Mouse (Mus musculus) kidney, postnatal 0 days (tissue): ENCODE data around the gene Prkcz. TPM values are rescaled to one million over a fixed set of nuclear protein-coding genes. Genes with fewer than 3 reads are reported as not detected.

Source experiments
- ATAC-seq: fragments of 200-750 bp; cut with Nextera tagmentation; replicated peaks from 2 replicates; pipeline ENCODE4 v1.8.0; 2017; ENCODE audit warnings: low read depth, moderate number of reproducible peaks, moderate TSS enrichment, moderate library complexity; ENCODE audit not compliant: low FRiP score
- DNase-seq: peaks from one replicate; pipeline ENCODE4 v3.0.0-alpha.2; 2016; ENCODE audit warnings: low spot score
- H3K27ac ChIP-seq: fragments of 300-500 bp; sonication (generic); 2 replicates; pipeline ENCODE4 v1.5.1; 2014; ENCODE audit warnings: mild to moderate bottlenecking
- H3K27me3 ChIP-seq: fragments of 300-500 bp; sonication (generic); 2 replicates; pipeline ENCODE4 v1.6.1; 2014; ENCODE audit warnings: low read length, mixed read lengths; ENCODE audit not compliant: insufficient read depth
- H3K36me3 ChIP-seq: fragments of 300-500 bp; sonication (generic); 2 replicates; pipeline ENCODE4 v1.6.1; 2014; ENCODE audit warnings: low read length, mixed read lengths; ENCODE audit not compliant: insufficient read depth
- H3K4me1 ChIP-seq: fragments of 300-500 bp; sonication (generic); replicated peaks from 2 replicates; pipeline ENCODE4 v1.6.1; 2014; ENCODE audit warnings: antibody characterized with exemption, low read length, mixed read lengths; ENCODE audit not compliant: insufficient read depth
- H3K4me2 ChIP-seq: fragments of 300-500 bp; sonication (generic); 2 replicates; pipeline ENCODE4 v1.6.1; 2014; ENCODE audit warnings: mild to moderate bottlenecking, low read length, moderate library complexity, mixed read lengths
- H3K4me3 ChIP-seq: fragments of 300-500 bp; sonication (generic); replicated peaks from 2 replicates; pipeline ENCODE4 v1.5.1; 2014; ENCODE audit warnings: low read depth, low read length
- H3K9ac ChIP-seq: fragments of 300-500 bp; sonication (generic); 2 replicates; pipeline ENCODE4 v1.6.1; 2014; ENCODE audit warnings: low read depth, low read length
- H3K9me3 ChIP-seq: fragments of 300-500 bp; sonication (generic); replicated peaks from 2 replicates; pipeline ENCODE4 v1.6.1; 2016; ENCODE audit warnings: low read length, inconsistent platforms, mixed read lengths
- CTCF ChIP-seq: IDR thresholded peaks from 2 replicates; pipeline ENCODE4 v1.5.1; 2016; ENCODE audit warnings: antibody characterized with exemption, low read depth, mild to moderate bottlenecking, moderate library complexity
- WGBS: fragments of 180-500 bp; shearing (Covaris S2); extraction: QIAGEN DNeasy Blood & Tissue Kit; methylation state at CpG from one replicate; pipeline ENCODE4 v1.1.7; 2014; 5-methylcytosine and 5-hydroxymethylcytosine counted together
- polyA plus RNA-seq: library from polyadenylated mRNA; unstranded; fragments of >200 nt; fragmentation: Nextera tagmentation; extraction: Ambion mirVana; gene quantifications from 2 replicates; pipeline ENCODE4 v1.2.1, GENCODE M21; 2015

Gene Prkcz
- polyA plus RNA-seq, 1 experiment from 2014 or later = 20.2 TPM

DNA sequence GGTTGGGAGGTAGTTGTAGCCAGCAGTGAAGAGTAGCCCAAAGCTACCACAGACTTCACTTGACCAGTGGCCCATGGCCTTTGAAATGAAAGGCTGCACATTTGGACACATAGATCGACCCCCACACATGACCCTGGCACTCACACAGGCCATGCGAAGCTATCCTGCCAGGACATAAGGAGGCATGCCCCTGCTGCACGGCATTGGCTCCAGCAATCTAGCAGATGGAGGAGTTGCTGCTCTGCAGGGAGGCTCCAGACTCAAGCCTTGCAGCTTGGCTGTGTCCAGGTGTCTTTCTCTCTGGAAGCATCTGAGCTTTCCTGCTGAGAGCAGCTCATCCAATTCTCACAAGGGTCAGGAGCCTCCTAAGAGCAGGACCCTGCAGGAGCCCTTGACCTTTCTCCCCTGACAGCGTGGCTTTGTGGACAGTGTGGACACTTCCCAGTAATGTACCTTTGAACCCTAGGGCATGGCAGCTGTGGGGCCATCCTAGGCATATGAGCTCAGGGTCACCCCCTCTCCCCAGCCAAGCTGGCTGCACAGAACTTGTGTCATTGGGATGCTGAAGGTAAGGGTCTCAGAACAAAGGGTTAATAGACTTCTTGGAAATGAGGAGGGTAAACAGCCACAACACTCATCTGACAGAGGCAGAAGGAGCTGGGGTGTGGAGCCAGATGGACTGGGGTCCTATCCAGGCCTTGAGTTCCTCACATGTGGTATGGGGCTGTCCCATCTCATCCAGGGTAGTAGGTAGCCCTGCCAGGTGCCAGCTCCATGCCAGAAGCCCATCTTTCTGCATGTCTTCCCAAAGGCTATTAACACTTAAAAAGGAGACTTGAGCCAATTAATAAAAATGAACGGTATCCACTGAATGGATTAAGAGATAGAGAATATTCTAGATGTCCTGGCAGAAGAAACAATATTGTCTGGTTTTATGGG, 10.9 kb upstream of the Prkcz start:
- WGBS = 62% methylated on average over 5 of the region's 5 CpGs
- ATAC-seq = no peak
- DNase-seq = no peak

GRCm38 (mm10) chr4:155370737-155371715, 9.9 kb upstream of the Prkcz start:
- H3K9ac ChIP-seq = no peak overlapping the region
- WGBS = 85% methylated on average over 15 of the region's 15 CpGs
- ATAC-seq = peak; percentile 83

More for the DNA sequence above, 10.9 kb upstream of the Prkcz start:
- no peak for TF ChIP-seq CTCF
- Histone ChIP-seq H3K27me3 (no peaks in the 10 kb centered on the region), H3K9me3 (no peaks in the 10 kb centered on the region), H3K9ac (no peak overlapping the region), H3K27ac (no peak overlapping the region), H3K4me2 (no peak overlapping the region), H3K4me1 (0 out of 2 replicates have a peak, but pooled peaks cover under 1% of the 10 kb centered on the region), H3K36me3 (no peaks in the 10 kb centered on the region), H3K4me3 (no peak overlapping the region)

GRCm38 (mm10) chr4:155368684-155369083, 7.5 kb upstream of the Prkcz start:
- DNase-seq (peak; percentile 49), ATAC-seq (no peak)
- Histone ChIP-seq H3K4me1 (peaks cover 7% of the 10 kb centered on the region; the same call in 1 of the 2 replicates), H3K36me3 (no peaks in the 10 kb centered on the region), H3K27ac (no peak overlapping the region), H3K9ac (no peak overlapping the region), H3K4me2 (no peak overlapping the region), H3K9me3 (no peaks in the 10 kb centered on the region), H3K27me3 (no peaks in the 10 kb centered on the region), H3K4me3 (no peak overlapping the region)
- 30% methylated on average over 12 of the region's 12 CpGs for WGBS
- TF ChIP-seq CTCF = peak; percentile 84

More at GRCm38 (mm10) chr4:155370737-155371715, 9.9 kb upstream of the Prkcz start:
- Histone ChIP-seq H3K4me2 (no peak overlapping the region), H3K9me3 (no peaks in the 10 kb centered on the region), H3K27me3 (no peaks in the 10 kb centered on the region), H3K4me3 (no peak overlapping the region), H3K4me1 (peaks cover 7% of the 10 kb centered on the region; the same call in 1 of the 2 replicates), H3K36me3 (no peaks in the 10 kb centered on the region), H3K27ac (no peak overlapping the region)
- peak; percentile 16 for DNase-seq
- TF ChIP-seq CTCF = no peak

DNA sequence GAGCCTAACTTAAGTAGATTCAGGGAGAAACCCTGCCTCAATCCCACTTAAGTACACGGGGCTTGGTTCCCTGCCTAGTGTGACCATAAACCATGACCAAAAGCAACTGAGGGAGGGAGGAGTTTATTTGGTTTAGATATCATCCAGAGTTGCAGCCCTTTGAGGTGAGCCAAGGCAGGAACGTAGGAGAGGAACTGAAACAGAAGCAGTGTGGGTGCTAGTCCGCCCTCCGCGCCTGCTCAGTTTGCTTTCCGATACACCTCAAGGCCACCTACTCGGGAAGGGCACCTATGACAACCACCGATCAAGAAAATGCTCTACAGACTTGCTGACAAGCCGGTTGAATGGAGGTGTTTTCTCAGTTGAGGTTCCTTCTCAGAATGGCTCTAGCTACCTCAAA, 6.6 kb upstream of the Prkcz start:
- DNase-seq (no peak), ATAC-seq (no peak)
- Histone ChIP-seq H3K27me3 (no peaks in the 10 kb centered on the region), H3K9me3 (no peaks in the 10 kb centered on the region), H3K4me3 (no peak overlapping the region), H3K36me3 (no peaks in the 10 kb centered on the region), H3K4me1 (peaks cover 7% of the 10 kb centered on the region; the same call in 1 of the 2 replicates), H3K9ac (no peak overlapping the region), H3K27ac (no peak overlapping the region), H3K4me2 (no peak overlapping the region)
- no peak for TF ChIP-seq CTCF
- WGBS = 75% methylated on average over 9 of the region's 9 CpGs

DNA sequence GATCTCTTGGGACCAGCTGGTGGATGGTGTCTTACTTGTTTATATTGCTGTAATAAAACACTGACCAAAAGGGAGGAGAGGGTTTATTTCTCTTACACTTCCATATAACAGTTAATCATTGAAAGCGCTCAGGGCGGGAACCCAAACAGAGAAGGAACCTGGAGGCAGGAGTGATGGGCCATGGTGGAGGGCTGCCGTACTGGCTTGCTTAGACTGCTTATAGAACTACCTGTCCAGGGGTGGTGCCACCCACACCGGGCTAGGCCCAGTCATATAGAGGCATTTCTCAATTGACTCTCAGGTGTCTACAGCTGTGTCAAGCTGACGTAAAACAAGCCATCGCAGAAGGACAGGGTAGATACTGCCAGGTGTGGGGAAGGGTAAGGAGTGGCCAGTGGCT, 5.6 kb upstream of the Prkcz start:
- no peak for DNase-seq

GRCm38 (mm10) chr4:155362443-155362842, 1.3 kb upstream of the Prkcz start:
- ATAC-seq (no peak), DNase-seq (no peak)
- Histone ChIP-seq H3K9me3 (no peaks in the 10 kb centered on the region), H3K4me1 (peaks cover 7% of the 10 kb centered on the region; the same call in 1 of the 2 replicates), H3K4me3 (no peak overlapping the region), H3K27ac (no peak overlapping the region), H3K27me3 (peaks cover 17% of the 10 kb centered on the region), H3K9ac (no peak overlapping the region), H3K4me2 (peak overlapping the region; percentile 59; the same call in 1 of the 2 replicates), H3K36me3 (no peaks in the 10 kb centered on the region)
- WGBS = 41% methylated on average over 5 of the region's 5 CpGs
- no peak for TF ChIP-seq CTCF

More for the DNA sequence above, 5.6 kb upstream of the Prkcz start:
- no peak for ATAC-seq
- H3K27me3 ChIP-seq = peaks cover 1% of the 10 kb centered on the region
- H3K4me3 ChIP-seq = no peak overlapping the region
- H3K4me1 ChIP-seq = peaks cover 7% of the 10 kb centered on the region; the same call in 1 of the 2 replicates
- H3K36me3 ChIP-seq = no peaks in the 10 kb centered on the region
- TF ChIP-seq CTCF = no peak
- WGBS = 43% methylated on average over 6 of the region's 6 CpGs
- no peaks in the 10 kb centered on the region for H3K9me3 ChIP-seq
- H3K27ac ChIP-seq = no peak overlapping the region
- H3K9ac ChIP-seq = no peak overlapping the region
- no peak overlapping the region for H3K4me2 ChIP-seq
